Mouse (Mus musculus) left cerebral cortex, postnatal 4 days (tissue): ENCODE measurements around the gene Actl11. TPM values are rescaled to one million over a fixed set of nuclear protein-coding genes. Genes with fewer than 3 reads are reported as not detected.

ENCODE experiments used
- DNase-seq: peaks from one replicate; pipeline ENCODE4 v3.0.0-alpha.2; 2022
- intact Hi-C: fragments of 180-260 bp; cut with DNase I; formaldehyde crosslinking; loops from one replicate; pipeline ENCODE4 v1.15.1; 2025
- total RNA-seq, 2 experiments: library from RNA; stranded (reverse); gene quantifications; 2 replicates each; pipeline ENCODE4 v1.2.3; 2021

Gene Actl11
- total RNA-seq: not detected

DNA sequence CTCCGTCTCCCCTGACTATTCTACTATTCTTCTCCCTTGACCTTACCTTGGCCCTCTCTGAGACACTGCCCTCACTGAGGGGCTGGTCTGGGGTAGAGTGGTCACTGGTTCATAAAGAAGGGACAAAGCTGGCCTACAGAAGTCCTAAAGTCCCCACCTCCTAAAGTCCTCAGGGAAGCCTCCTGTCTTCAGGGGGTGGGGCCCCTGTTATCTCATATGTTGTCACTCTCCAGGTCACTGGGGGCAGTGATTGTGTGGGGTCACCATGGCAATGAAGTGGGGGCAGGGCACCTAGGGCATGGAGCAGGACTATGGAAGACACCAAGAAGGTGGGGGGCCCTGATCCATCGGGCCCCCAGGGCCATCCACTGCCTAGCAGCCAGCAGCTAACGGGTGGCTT, at the start of gene Actl11:
Gene Actl11, plus strand, starts transcription at position 301 of the 400 bp plus-strand sequence.
- intact Hi-C loops: no loop called here
- DNase-seq: no peak

DNA sequence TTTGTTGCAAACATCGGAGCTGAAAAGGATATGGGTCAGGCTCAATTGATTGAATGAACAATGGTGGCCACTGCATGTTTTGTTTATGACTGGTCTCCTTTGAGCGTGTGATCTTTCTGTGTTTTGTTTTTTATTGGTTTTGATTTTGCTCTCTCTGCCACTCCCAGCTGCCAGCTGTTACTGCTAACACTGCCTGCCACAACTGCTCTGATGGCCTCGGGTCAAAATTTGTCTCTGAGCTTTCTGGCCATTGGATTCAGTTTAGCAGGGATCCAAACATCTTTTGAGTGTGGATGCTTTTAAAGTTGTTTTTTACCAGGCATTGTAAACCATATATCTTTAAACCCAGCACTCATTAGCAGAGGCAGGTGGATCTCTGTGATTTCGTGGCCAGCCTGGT, 47.9 kb upstream of the Actl11 start:
- no peak for DNase-seq
- intact Hi-C loops: no loop called here

DNA sequence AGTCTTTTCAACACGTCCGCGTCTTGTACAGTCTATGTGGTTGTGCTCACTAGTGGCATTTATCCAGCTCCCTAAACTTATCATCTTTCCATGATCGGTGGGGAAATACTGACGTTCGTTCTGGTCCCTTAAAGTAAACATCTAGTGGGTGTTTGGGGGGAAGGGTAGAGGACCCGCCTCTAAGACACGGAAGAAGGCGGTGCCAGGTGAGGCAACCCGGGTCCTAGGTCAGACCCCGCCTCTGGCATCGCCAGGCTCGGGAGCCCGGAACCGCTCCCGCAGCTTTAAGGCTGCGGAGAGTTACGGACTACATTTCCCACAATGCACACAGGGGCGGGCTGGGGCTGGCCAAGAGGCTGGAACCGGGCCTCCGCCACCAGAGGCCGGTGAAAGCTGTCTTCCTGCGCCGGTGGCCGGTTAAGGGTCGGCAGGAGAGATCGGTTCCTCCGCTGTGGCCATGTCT, 40.4 kb upstream of the Actl11 start, which contains the start of gene Mon1a:
Gene Mon1a, plus strand, starts transcription at position 348 of the 463 bp plus-strand sequence.
- intact Hi-C loops: no loop called here
- peak; percentile 79 for DNase-seq

DNA sequence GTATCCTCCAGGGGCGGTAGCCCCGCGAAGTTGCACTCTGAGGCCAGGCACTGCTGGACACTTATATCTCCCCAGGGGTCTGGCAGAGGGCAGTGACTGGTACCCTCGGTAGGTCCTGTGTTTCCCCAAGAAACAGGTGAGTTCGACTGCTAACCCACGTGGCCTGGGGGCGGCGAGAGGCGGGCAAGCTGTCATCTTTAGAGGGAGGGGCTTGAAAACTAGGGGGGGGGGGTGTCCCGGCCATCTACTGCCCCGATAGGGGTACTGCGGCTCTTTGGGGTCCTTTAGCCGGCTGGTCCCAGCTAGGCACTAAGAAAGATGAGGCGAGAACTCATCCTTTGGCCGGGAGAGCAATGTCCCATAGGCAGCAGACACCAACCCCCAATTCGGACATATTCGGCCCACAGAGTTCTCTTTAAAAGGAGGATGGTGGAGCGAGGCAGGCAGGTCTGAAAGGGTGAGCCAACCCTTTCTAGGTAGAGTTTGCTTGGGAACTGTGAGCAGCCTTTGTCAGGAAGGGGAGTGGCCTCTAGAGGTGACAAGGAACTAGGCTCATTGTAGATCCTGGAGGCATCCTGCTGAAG, 39.9 kb upstream of the Actl11 start:
- peak; percentile 71 for DNase-seq
- intact Hi-C loops: no loop called here

DNA sequence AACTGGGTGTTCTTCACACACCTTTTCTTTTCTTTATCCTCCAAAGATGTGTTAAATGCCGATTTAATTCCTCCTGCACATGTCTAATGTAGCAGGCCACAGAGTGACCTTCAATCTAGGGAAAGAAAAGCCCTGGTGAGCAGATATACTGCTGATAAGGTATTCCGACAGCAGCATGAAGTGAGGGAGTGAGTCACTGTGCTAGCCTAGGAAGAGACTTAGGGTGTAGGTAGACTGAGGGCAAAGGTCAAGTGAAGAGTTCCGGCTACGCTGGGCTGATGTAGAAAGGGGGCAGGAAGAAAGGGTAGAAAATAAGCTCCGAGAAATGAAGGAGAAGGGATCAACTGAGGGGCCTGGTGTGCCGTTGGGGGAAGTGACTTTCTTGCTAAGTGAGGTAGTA, 38.0 kb upstream of the Actl11 start:
- intact Hi-C loops: no loop called here
- no peak for DNase-seq

DNA sequence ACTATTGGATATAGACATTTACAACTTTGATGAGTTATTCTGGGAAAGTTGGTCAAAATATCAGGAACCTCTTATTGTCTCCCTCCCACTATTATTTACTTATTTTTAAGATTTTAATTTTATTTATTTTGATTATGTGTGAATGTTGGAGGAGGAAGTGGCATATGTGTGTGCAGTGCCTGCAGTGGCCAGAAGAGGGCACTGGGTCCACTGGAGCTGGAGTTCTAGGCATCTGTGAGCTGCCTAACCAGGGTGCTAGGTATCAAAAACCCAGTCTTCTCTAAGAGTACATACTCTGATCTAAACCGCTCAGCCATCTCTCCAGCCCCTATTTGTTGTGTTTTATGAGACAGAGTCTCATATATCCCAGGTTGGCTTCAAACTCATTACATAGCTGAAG, 37.2 kb upstream of the Actl11 start:
- intact Hi-C loops: no loop called here
- no peak for DNase-seq

DNA sequence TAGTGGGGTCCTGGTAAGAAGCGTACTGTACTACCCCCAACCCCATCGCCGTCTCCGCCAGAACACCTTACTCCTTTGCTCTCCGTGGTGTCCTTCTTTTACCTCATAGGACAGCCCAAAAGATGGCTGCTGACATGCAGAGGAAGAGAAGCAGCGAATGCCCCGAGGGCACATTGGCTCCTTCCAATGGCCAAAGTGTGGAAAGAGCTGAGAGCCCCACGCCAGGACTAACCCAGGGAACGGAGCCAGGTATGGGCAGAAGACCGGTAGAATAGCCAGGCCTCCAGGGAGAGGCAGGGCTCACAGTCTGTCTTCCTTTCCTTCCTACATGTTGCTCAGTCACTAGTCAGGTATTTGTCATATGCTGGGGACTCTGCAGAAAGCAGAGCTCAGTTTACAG, 29.7 kb upstream of the Actl11 start:
- intact Hi-C loops: no loop called here
- no peak for DNase-seq

DNA sequence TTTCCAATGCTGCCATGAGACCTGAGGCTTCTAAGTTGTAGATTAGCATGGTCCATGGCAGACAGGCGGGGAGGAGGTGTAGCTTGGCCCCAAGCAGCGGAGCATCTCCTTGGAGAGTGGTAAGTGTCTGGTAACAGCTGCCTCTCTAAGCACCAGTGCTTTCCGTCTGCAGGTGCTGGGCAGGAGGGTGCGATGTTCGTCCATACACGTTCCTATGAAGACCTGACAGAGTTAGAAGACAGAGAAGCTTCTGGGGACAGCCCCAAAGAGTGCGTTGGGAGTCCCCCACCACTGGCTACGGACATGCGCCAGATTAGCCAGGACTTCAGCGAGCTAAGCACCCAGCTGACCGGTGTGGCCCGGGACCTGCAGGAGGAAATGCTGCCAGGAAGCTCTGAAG, 28.4 kb upstream of the Actl11 start:
- intact Hi-C loops: loop anchor here (5.0 kb wide), 4 partner anchors 62 to 167 kb away; partner anchors contain the start of genes Gmppb and Inka1
- DNase-seq: no peak

DNA sequence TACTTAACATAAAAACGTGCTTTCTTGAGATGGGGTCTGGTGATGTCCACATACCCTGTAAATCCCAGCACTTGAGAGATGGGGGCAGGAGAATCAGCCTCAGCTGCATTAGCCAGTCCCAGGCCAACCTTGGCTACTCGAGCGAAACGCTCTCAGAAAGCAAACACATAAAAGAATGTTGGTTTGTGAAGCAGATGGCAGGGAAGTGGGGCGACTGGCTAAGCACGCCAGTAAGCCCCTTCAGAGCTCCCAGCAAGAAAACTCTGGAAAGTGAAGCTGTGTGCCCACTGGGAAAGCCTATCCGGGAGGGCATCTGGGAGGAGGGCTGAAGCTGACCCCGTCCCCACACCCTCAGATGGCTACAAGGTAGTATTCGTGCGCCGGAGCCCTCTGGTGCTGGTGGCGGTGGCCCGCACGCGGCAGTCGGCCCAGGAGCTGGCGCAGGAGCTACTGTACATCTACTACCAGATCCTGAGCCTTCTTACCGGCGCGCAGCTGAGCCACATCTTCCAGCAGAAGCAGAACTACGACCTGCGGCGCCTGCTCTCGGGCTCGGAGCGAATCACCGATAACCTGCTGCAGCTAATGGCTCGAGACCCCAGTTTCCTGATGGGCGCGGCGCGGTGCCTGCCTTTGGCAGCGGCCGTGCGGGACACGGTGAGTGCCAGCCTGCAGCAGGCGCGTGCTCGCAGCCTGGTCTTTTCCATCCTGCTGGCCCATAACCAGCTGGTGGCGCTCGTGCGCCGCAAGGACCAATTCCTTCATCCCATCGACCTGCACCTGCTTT, 27.2 kb upstream of the Actl11 start:
- intact Hi-C loops: loop anchor here (5.0 kb wide), 4 partner anchors 61 to 166 kb away; partner anchors contain the start of genes Gmppb and Inka1
- DNase-seq: peak; percentile 89

DNA sequence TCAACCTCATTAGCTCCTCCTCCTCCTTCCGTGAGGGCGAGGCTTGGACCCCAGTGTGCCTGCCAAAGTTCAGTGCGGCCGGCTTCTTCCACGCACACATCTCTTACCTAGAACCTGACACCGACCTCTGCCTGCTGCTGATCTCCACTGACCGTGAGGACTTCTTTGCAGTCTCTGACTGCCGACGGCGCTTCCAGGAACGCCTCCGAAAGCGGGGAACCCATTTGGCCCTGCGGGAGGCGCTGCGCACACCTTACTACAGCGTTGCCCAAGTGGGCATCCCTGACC, 26.7 kb upstream of the Actl11 start:
- intact Hi-C loops: loop anchor here (5.0 kb wide), 4 partner anchors 61 to 166 kb away; partner anchors contain the start of genes Gmppb and Inka1
- no peak for DNase-seq

DNA sequence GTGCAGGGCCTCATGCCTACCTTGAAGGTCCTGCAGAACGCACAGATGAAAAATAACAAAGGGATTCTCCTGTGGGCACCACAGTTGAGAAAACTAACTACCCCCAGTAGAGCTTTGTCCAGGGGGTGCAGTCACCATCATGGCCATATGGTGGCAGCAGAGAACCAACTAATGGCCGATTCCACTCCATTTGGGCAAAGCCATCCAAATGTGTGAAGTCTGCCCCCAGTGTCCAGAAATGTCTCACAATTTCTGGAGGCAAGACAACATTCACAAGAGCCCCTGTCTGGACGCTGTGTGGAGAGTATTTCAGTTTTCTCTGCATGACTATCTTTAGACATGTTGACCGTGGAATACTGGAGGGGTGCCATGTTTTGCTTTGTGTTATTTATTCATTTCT, 23.5 kb upstream of the Actl11 start:
- DNase-seq: peak; percentile 90
- intact Hi-C loops: loop anchor here (5.0 kb wide), 4 partner anchors 58 to 163 kb away; partner anchors contain the start of genes Gmppb and Inka1

DNA sequence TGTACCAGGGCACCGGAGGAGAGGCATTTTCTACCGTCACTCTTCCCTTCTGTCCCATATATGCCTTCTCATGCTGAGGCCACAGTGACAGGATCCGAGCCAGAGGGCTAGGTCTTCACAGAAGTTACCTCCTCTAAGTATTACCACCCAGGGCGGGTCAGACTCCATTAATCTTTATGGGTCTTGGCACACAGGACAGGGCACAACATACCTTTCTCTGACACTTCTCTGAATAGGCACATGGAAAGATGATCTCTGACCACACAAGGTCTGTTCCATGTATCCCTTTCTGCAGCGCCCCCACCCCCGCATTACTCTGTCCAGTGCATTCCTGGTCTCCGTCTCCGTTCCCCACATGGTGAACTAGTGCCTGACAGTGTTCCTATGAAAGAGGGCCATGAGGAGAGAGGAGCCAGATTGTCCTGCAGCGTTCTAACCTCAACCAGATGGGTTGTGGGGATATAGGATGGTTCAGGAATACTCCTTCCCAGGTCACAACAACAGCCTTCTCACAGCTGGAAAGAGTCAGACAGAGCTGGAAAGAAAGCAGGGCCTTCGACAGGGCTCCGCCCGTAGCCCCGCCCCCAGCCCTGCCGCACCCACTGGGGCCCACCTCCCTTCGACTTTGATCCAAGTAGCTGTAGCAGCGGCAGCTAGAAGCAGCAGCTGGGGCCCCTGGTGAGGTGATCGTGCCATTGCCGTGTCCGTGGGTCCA, 21.9 kb upstream of the Actl11 start, which contains the start of gene Mst1r:
Gene Mst1r, plus strand, starts transcription at position 622 of the 715 bp plus-strand sequence.
- intact Hi-C loops: no loop called here
- DNase-seq: no peak

DNA sequence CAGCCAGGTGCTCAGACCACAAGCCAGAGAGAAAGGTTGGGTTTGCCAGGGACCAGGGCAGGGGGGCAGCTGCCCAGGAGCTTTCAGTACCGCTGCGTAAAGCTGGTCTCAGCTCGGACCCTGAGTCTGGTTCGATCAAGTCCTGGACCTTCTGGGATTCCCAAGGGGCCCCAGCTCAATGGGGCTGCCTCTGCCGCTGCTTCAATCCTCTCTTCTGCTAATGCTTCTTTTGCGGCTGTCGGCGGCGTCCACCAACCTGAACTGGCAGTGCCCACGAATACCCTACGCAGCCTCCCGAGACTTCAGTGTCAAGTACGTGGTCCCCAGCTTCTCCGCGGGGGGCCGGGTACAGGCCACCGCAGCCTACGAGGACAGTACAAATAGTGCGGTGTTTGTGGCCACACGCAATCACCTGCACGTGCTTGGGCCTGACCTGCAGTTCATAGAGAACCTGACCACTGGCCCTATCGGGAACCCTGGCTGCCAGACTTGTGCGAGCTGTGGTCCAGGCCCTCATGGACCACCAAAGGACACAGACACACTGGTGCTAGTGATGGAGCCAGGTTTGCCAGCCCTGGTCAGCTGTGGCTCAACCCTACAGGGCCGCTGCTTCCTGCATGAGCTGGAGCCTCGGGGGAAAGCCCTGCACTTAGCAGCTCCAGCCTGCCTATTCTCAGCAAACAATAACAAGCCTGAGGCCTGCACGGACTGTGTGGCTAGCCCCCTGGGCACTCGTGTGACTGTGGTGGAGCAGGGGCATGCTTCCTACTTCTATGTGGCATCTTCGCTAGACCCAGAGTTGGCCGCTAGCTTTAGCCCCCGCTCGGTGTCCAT, 21.1 kb upstream of the Actl11 start:
- intact Hi-C loops: no loop called here
- no peak for DNase-seq

DNA sequence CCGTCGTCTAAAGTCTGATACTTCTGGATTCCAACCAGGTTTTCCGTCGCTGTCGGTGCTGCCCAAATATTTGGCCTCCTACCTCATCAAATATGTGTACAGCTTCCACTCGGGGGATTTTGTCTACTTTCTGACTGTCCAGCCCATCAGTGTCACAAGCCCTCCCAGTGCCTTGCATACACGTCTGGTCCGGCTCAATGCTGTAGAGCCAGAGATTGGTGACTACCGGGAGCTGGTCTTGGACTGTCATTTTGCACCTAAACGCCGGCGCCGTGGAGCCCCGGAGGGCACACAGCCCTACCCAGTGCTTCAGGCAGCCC, 20.5 kb upstream of the Actl11 start:
- no peak for DNase-seq
- intact Hi-C loops: no loop called here

DNA sequence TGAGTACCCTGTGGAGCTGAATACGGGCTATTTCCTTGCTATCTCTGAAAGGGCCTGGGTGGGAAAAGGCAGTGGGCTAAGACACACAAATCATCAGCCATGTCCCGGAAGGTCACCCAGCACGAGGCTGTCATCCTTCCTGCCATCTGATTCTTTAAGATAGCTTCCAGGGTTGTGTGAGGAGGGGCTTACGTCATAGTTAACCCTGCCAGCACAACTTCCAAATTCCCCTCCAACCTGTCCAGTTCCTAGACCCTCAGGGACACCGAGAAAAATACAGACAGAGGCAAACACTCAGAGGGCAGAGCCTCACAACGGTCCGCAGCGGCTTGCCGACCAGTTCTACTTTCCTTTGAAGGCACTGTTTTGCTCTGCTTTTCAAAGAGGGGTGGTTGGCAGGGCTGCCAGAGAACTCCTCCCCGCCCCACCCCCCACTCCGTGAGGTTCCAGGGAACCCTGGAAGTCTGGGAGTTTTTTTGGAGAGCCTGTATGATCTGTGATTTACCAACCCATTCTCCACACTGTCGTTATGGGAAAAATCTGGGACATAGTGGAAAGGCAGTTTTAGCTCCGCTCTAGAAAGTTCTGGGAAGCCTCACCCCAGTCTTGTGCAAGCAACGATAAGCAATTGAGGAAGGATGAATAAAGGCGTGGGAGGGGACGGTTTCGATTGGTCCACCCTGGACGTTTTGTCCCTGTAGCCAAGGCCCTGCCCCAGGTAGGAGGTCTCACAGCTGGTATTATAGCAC, 19.7 kb upstream of the Actl11 start:
- intact Hi-C loops: no loop called here
- DNase-seq: no peak

DNA sequence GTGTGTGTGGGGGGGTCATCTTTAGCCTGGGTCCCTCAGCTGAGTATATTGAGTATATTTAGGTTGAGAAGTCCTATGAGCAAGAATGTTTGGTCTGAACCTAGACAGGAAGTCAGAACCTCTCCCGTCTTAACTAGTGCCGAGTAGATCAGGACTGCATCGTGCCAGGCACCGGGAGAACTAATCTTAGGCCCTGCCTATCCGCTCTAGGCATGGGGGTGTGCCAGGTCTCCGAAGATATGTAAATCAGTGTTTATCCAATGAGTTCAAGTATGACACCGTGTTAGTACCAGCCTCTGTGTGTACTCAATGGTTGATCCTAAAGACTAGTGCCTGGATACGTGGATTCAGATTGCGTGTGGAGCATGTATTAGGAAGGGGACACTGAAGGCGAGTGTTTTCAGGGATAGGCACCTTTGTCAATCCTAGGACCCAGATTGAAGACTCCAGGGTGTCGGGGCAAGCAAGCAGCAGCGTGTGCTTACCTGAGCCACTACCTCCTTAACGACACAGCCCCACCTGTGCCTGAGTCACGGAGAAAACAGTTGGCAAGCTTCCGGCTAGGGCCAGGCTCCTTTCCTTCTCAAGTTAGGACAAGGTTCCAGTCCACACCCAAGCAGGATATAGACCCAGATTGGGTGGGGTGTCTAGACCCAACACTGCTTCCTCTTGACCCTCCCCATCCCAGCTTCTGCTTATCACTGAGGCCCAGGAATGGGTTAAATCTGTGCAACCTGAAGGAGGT, 18.1 kb upstream of the Actl11 start:
- intact Hi-C loops: no loop called here
- no peak for DNase-seq

DNA sequence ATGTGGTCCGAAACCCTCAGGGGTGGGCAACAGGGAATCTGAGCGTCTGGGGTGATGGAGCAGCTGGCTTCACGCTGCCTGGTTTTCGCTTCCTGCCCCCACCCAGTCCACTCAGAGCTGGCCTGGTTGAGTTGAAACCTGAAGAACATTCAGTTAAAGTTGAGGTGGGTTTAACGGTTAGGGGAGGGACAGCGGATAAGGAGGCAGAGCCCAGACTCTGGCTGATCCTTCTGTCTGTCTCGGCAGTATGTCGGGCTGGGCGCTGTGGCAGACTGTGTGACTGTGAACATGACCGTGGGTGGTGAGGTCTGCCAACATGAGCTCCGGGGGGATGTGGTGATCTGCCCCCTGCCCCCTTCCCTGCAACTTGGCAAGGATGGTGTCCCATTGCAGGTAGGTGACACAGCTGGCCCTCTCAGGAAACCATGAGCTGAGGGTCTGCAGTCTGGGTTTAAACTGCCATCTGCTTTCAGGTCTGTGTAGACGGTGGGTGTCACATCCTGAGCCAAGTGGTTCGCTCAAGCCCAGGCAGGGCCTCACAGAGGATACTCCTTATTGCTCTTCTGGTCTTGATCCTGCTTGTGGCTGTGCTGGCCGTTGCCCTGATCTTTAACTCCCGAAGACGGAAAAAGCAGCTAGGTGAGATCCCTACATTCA, 13.4 kb upstream of the Actl11 start:
- intact Hi-C loops: no loop called here
- no peak for DNase-seq

DNA sequence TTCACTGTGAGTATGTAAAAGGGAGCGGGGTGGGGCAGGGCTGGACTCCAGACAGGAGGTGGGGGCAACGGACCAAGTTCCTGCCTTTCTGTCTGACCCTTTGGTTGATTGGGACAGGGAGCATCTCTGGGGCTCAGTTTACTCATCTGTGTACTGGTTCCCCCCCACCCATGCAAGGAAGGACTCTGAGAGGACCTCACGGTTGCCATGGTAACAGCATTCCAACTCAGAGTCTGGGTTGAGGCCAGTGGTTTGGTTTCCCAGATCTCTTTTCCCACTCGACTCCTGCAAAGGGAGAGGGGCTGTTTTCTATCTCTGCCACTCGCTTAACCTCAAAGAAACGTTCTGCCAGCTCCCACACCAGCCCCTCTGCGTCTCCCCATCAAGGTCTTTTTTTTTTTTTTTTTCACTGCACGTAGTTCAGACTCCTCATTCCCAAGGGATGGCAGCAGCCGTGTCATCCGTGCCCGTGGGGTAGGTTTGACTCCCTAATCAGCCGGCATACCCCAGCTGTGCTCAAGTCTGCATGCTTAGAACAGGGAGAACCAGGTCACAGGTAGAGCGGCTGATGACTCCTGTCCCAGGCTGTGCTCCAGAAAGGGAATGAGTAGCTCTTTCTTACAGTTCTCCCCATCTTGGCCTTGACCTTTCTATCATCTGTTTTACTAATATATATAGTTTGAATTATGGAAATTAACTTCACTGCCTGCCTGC, 10.2 kb upstream of the Actl11 start:
- intact Hi-C loops: no loop called here

More for the DNA sequence above, 10.2 kb upstream of the Actl11 start:
- no peak for DNase-seq
